Mouse (Mus musculus) stomach, postnatal 0 days (tissue): Measurements from ENCODE around the gene Alox12e.

Experiments used
- CTCF ChIP-seq: IDR thresholded peaks from 2 replicates; pipeline ENCODE4 v1.5.1; 2016; ENCODE audit warnings: antibody characterized with exemption, low read depth, mild to moderate bottlenecking, moderate library complexity
- EP300 ChIP-seq: optimal IDR thresholded peaks from 2 replicates; pipeline ENCODE3; 2016; ENCODE audit warnings: antibody characterized with exemption

DNA sequence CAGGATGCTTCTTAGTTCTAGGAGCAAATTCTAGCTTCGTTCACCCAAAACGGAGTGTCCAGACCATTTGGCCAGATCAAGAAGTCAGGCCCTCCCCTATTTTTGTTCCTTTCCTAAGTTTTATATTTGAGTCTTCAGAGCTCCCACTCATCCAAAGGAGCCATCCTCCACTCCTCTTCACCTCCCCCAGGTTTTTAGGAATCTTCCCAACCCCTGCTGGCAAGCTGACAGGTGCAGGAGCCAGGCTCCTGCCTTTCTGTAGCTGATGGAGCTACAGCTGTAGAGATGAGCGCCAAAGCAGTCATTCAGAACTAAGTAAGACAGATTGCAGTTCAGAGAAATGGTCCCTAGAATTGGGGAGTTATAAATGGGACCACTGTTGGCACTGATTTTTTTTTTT, 43.5 kb downstream of the Alox12e start:
- TF ChIP-seq CTCF, result no peak
- TF ChIP-seq EP300, result no peak
